Mouse (Mus musculus) brain, adult 10 weeks (tissue): ENCODE results near the gene Cldn34b2. TPM values are rescaled to one million over a fixed set of nuclear protein-coding genes. Genes with fewer than 3 reads are reported as not detected.

Experiments used
- polyA plus RNA-seq: library from polyadenylated mRNA; stranded (reverse); fragments of 350-450 nt; fragmentation: Illumina TruSeq; extraction: RNeasy Lipid Tissue Mini Kit (QIAGEN cat#74804); gene quantifications from one replicate; pipeline ENCODE4 v1.2.3, GENCODE M21; 2015; ENCODE audit warnings: low read depth, low replicate concordance

The Cldn34b2 gene
- not detected for polyA plus RNA-seq

GRCm38 (mm10) chrX:155128312-155128711 is at the start of gene Cldn34b2:
Cldn34b2 (minus strand) TSS chrX:155128412.

GRCm38 (mm10) chrX:155093566-155093965 is 34.6 kb downstream of the Cldn34b2 start, which contains the start of gene Magea2:
Magea2 (minus strand) TSS chrX:155093666.

DNA sequence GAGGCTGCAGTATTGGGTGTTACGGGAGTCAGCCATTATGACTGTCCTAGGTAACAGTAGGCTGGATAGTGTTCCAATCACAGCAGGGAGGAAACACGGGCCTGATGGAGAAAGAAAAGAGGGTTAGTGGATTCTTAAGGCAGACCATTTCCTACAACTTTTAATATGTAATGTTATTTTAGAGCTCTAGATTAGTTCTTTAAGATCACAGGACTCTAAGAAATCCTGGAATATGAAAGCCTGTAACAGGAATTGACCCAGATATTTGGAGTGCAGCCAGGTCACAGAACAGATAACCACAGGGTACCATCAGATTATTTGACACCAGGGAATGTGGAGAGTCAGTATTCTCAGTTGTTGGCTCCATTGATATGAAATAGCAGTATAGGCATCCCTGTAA is 38.5 kb downstream of the Cldn34b2 start, which contains the start of gene Magea1:
Gene Magea1, minus strand, starts transcription at position 101 of the 400 bp plus-strand sequence.

Other genes starting within 250 kb of the Cldn34b2 start
- not detected for gene Cldn34b1, start 238.1 kb downstream of the Cldn34b2 start, polyA plus RNA-seq
- not detected for gene Magea6, start 192.4 kb downstream of the Cldn34b2 start, polyA plus RNA-seq
- gene Magea3, start 178.9 kb downstream of the Cldn34b2 start, polyA plus RNA-seq = not detected
- gene Magea8, start 132.6 kb downstream of the Cldn34b2 start, polyA plus RNA-seq = not detected
- not detected for gene Magea5, start 65.3 kb downstream of the Cldn34b2 start, polyA plus RNA-seq
- not detected for gene Magea1, start 38.6 kb downstream of the Cldn34b2 start, polyA plus RNA-seq
- not detected for gene Magea2, start 34.7 kb downstream of the Cldn34b2 start, polyA plus RNA-seq
- 134 TPM for gene Sat1, start 88.0 kb upstream of the Cldn34b2 start, polyA plus RNA-seq
- gene Acot9, start 134.0 kb upstream of the Cldn34b2 start, polyA plus RNA-seq = 35.2 TPM
- 44.5 TPM for gene Prdx4, start 212.3 kb upstream of the Cldn34b2 start, polyA plus RNA-seq